Mouse (Mus musculus) embryonic facial prominence, embryonic 15.5 days (tissue): ENCODE results near the gene Acot4. TPM values are rescaled to one million over a fixed set of nuclear protein-coding genes. Genes with fewer than 3 reads are reported as not detected.
A peak's percentile ranks its signal among the peaks of the same experiment; 100 is the strongest.
"Not testable (repeated sequence)": the region's sequence is repeated elsewhere in the genome, so short reads cannot be mapped to it uniquely, and the experiment has no call there.

Experiments used
- ATAC-seq: fragments of 200-750 bp; cut with Nextera tagmentation; 2 replicates; pipeline ENCODE4 v1.8.0; 2017; ENCODE audit warnings: low read depth, moderate TSS enrichment; ENCODE audit not compliant: insufficient number of reproducible peaks, low FRiP score, low TSS enrichment
- H3K27ac ChIP-seq: fragments of 300-500 bp; sonication (generic); replicated peaks from 2 replicates; pipeline ENCODE4 v1.5.1; 2015; ENCODE audit warnings: mild to moderate bottlenecking, inconsistent platforms
- H3K27me3 ChIP-seq: fragments of 300-500 bp; sonication (generic); 2 replicates; pipeline ENCODE4 v1.6.1; 2015; ENCODE audit warnings: inconsistent platforms
- H3K36me3 ChIP-seq: fragments of 300-500 bp; sonication (generic); 2 replicates; pipeline ENCODE4 v1.6.1; 2015; ENCODE audit warnings: mild to moderate bottlenecking, inconsistent platforms
- H3K4me1 ChIP-seq: fragments of 300-500 bp; sonication (generic); 2 replicates; pipeline ENCODE4 v1.6.1; 2015; ENCODE audit warnings: inconsistent platforms
- H3K4me2 ChIP-seq: fragments of 300-500 bp; sonication (generic); replicated peaks from 2 replicates; pipeline ENCODE4 v1.6.1; 2015; ENCODE audit warnings: mild to moderate bottlenecking, inconsistent platforms
- H3K4me3 ChIP-seq: fragments of 300-500 bp; sonication (generic); replicated peaks from 2 replicates; pipeline ENCODE4 v1.5.1; 2015; ENCODE audit warnings: mild to moderate bottlenecking, inconsistent platforms
- H3K9ac ChIP-seq: fragments of 300-500 bp; sonication (generic); 2 replicates; pipeline ENCODE4 v1.6.1; 2015; ENCODE audit warnings: inconsistent platforms
- H3K9me3 ChIP-seq: fragments of 300-500 bp; sonication (generic); replicated peaks from 2 replicates; pipeline ENCODE4 v1.6.1; 2016; ENCODE audit warnings: inconsistent platforms
- WGBS: fragments of 180-500 bp; shearing (Covaris S2); methylation state at CpG from one replicate; pipeline ENCODE4 v1.1.7; 2015; 5-methylcytosine and 5-hydroxymethylcytosine counted together
- polyA plus RNA-seq: library from polyadenylated mRNA; unstranded; fragments of >200 nt; fragmentation: Nextera tagmentation; extraction: Ambion mirVana; gene quantifications from 2 replicates; pipeline ENCODE4 v1.2.1, GENCODE M21; 2015

Acot4 gene
- polyA plus RNA-seq, 1 experiment from 2014 or later: 0.25 TPM

DNA sequence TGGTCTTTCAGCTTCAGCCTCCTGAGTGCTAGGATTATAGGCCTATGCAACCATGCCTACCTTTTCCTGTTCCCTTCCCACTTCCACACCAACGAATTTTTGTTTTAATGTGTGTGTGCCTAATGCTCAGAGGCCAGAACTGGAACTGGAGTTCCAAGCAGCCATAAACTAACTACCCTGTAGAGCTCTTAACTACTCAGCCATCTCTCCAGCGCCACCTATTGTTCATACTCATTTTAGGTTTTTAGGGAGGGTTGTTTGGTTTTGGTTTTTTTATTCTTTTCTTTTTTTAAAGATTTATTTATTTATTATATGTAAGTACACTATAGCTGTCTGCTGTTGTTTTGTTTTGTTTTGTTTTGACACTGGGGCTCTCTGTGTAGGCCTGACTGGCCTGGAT, 22.8 kb downstream of the Acot4 start:
- H3K36me3 ChIP-seq: no peaks in the 10 kb centered on the region
- H3K27ac ChIP-seq: no peak overlapping the region
- 31% methylated on average over 2 of the region's 2 CpGs for WGBS
- no peaks in the 10 kb centered on the region for H3K9me3 ChIP-seq
- peaks cover 4% of the 10 kb centered on the region; the same call in 1 of the 2 replicates for H3K27me3 ChIP-seq
- ATAC-seq: no peak
- no peak overlapping the region for H3K4me2 ChIP-seq
- no peak overlapping the region for H3K4me3 ChIP-seq
- no peak overlapping the region for H3K9ac ChIP-seq
- H3K4me1 ChIP-seq: no peaks in the 10 kb centered on the region

DNA sequence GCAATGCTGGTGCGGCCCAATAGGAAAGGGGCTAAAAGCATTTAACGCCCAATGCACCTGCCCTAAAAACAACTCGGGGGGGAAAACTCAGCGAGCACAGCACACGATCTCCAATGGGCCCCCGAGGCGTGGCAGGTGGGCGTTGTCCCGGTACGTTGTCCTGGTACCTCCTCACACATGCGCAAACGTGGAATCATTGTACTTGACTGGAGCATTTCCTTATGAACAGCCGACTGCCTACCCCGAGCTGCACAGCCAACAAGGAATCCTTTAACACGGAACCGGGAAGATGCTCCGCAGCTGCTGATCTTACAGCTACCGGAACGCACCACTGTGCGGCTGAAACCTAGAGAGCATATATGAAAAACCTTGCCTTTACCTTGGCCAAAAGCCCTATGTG, 24.2 kb downstream of the Acot4 start:
- H3K4me1 ChIP-seq: no peaks in the 10 kb centered on the region
- ATAC-seq: no peak
- H3K27me3 ChIP-seq: peaks cover 4% of the 10 kb centered on the region; the same call in 1 of the 2 replicates
- no peak overlapping the region for H3K27ac ChIP-seq
- H3K36me3 ChIP-seq: no peaks in the 10 kb centered on the region
- H3K4me2 ChIP-seq: no peak overlapping the region
- H3K9me3 ChIP-seq: no peaks in the 10 kb centered on the region
- no peak overlapping the region for H3K4me3 ChIP-seq
- no peak overlapping the region for H3K9ac ChIP-seq
- 92% methylated on average over 20 of the region's 20 CpGs for WGBS

DNA sequence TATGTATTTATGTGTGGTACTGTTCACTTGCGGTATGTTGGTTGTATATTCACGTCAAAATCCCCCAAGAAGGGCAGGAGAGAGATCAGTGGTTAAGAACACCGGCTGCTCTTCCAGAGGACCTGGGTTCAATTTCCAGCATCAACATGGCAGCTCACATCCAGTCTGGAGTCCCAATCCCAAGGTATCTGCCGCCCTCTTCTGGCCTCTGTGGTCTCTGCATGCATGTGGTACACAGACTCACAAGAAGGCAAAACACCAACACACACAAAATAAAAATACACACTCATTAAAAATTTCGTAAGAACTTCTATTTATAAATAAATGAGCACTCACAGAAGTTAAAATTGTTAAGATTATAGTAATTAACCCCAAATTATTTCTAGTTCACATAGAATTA, 25.0 kb downstream of the Acot4 start:
- Histone ChIP-seq H3K4me1 (no peaks in the 10 kb centered on the region), H3K4me3 (no peak overlapping the region), H3K4me2 (no peak overlapping the region), H3K9me3 (no peaks in the 10 kb centered on the region), H3K27me3 (peaks cover 9% of the 10 kb centered on the region), H3K9ac (no peak overlapping the region), H3K27ac (no peak overlapping the region), H3K36me3 (no peaks in the 10 kb centered on the region)
- 69% methylated on average over 5 of the region's 5 CpGs for WGBS
- no peak for ATAC-seq

DNA sequence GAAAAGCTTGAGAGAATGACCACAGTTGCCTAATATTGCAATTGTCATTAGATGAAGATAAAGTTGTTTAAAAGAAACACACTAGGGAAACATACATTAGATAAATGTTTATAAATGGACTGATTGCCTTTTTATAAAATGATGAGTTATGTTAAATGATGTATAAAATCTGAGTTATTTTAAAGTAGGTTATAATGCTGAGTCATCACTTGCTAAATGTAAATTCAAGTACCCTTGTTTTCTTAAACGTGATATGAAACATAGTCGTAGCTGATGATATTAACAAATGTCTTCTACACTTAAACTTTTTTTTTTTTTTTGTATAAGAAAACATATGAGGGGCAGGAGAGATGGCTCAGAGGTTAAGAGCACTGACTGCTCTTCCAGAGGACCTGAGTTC, 25.7 kb downstream of the Acot4 start:
- 85% methylated on average over 2 of the region's 2 CpGs for WGBS
- no peaks in the 10 kb centered on the region for H3K4me1 ChIP-seq
- H3K9me3 ChIP-seq: no peaks in the 10 kb centered on the region
- no peak for ATAC-seq
- H3K4me2 ChIP-seq: no peak overlapping the region
- no peak overlapping the region for H3K27ac ChIP-seq
- no peak overlapping the region for H3K4me3 ChIP-seq
- peaks cover 15% of the 10 kb centered on the region for H3K27me3 ChIP-seq
- H3K36me3 ChIP-seq: no peaks in the 10 kb centered on the region
- H3K9ac ChIP-seq: no peak overlapping the region

DNA sequence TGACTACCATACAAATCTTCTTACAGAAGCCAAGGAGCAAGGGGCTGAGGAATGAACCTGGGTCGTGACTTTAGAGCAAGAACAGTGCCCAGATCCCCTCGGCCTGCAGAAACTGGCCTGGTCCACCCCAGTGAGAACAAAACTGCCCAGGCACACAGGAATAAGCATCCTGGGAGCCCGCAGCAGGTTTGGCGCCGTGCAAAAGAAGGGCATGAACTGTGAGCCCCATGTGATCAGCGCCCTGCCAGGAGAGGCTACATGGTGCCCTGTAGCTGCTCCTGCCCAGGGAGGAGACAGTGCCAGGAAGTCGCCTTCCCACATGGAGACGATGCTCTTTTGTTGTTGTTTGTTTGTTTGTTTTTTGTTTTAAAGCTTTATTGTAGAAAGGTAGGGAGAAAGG, 26.4 kb downstream of the Acot4 start:
- Histone ChIP-seq H3K4me1 (no peaks in the 10 kb centered on the region), H3K9ac (no peak overlapping the region), H3K27ac (no peak overlapping the region), H3K4me2 (no peak overlapping the region), H3K9me3 (no peaks in the 10 kb centered on the region), H3K27me3 (peaks cover 22% of the 10 kb centered on the region), H3K4me3 (no peak overlapping the region), H3K36me3 (no peaks in the 10 kb centered on the region)
- ATAC-seq: no peak
- WGBS: 71% methylated on average over 8 of the region's 8 CpGs

DNA sequence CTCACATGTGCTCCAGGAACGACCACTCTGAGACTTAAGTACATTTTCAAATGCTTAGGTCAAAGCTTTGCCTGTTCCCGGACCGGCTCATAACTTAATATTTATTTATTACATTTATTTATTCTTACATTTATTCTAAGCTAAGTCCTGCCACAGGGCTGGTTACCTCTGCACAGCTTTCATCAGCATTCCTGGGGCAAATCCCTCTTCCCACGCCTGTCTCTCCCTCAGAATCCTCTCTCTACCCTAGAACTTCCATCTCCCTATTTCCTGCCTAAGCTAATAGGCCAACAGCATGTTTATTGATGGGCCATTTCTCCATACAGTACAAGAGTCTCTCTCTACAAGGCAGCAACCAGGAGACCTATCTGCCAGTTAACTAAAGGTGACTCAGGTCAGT, 29.6 kb downstream of the Acot4 start:
- 73% methylated on average over 4 of the region's 4 CpGs for WGBS
- no peak overlapping the region for H3K4me2 ChIP-seq
- H3K4me3 ChIP-seq: no peak overlapping the region
- no peak overlapping the region for H3K9ac ChIP-seq
- no peak for ATAC-seq
- H3K36me3 ChIP-seq: no peaks in the 10 kb centered on the region
- peaks cover 31% of the 10 kb centered on the region for H3K27me3 ChIP-seq
- no peaks in the 10 kb centered on the region for H3K9me3 ChIP-seq
- H3K4me1 ChIP-seq: no peaks in the 10 kb centered on the region
- H3K27ac ChIP-seq: no peak overlapping the region

DNA sequence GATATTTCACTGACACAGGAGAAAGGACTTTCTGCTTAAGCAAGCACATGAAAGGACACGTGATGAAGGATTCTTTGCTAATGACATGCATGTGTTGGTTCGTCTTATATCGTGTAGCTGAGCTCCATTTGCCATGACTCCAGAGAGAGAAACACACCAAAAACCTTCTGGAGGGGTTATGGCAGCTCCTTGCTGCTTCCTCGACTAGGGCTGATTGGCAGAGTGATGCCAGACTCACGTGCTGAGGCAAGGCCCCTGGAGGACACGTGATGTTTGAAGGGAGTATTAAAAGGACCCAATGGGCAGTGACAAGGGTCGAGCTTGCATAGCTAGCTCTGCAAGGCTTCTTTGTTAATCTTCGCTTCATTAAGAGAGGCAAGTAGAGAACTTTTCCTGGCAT, 30.1 kb downstream of the Acot4 start:
- Histone ChIP-seq H3K4me2 (no peak overlapping the region), H3K4me3 (no peak overlapping the region), H3K9ac (no peak overlapping the region), H3K36me3 (no peaks in the 10 kb centered on the region), H3K4me1 (no peaks in the 10 kb centered on the region), H3K9me3 (no peaks in the 10 kb centered on the region), H3K27me3 (peaks cover 31% of the 10 kb centered on the region), H3K27ac (no peak overlapping the region)
- ATAC-seq: no peak
- WGBS: 46% methylated on average over 8 of the region's 8 CpGs

DNA sequence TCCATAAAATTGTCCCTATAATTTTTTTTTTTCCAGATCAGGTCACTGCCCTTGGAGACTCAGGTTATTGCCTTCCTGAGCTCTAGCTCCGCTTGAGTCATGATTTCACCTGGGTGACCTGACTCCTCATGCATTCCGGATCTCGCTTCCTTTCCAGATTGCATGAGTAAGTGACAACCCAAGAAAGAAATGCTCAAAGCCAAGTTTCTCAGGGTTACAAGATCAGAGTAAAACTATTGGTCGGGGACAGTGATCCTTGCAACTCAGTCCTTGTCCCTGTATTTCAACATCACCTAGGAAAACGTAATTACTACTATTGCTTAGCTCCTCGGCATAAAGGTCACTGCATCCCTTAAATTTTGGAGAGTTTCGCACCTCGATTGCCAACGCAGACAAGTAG, 30.8 kb downstream of the Acot4 start, which contains the start of gene Acot5:
Gene Acot5, plus strand, starts transcription at position 340 of the 400 bp plus-strand sequence.
- no peak for ATAC-seq
- Histone ChIP-seq H3K36me3 (no peaks in the 10 kb centered on the region), H3K4me3 (peak within 1 kb of the TSS; percentile 40), H3K9me3 (no peaks in the 10 kb centered on the region), H3K4me1 (no peaks in the 10 kb centered on the region), H3K4me2 (peak within 1 kb of the TSS; percentile 70), H3K9ac (no peak within 1 kb of the TSS), H3K27me3 (peaks cover 31% of the 10 kb centered on the region), H3K27ac (no peak within 1 kb of the TSS)
- 54% methylated on average over 9 of the region's 9 CpGs for WGBS

DNA sequence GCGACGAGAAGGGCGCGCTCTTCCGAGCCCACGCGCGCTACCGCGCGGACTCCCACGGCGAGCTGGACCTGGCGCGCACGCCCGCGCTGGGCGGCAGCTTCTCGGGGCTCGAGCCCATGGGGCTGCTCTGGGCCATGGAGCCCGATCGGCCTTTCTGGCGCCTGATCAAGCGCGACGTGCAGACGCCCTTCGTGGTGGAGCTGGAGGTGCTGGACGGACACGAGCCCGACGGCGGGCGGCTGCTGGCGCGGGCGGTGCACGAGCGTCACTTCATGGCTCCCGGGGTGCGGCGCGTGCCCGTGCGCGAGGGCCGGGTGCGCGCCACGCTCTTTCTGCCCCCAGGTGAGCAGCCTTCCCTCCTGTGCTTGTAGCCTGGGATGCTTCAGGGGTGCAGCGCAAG, 31.4 kb downstream of the Acot4 start:
- not testable (repeated sequence) for ATAC-seq, H3K9ac ChIP-seq, H3K36me3 ChIP-seq, H3K9me3 ChIP-seq, H3K27ac ChIP-seq, H3K4me1 ChIP-seq
- peak overlapping the region; percentile 70 for H3K4me2 ChIP-seq
- H3K27me3 ChIP-seq: peaks cover 28% of the 10 kb centered on the region
- under 1% methylated on average over 50 of the region's 52 CpGs for WGBS
- H3K4me3 ChIP-seq: peak overlapping the region; percentile 40

DNA sequence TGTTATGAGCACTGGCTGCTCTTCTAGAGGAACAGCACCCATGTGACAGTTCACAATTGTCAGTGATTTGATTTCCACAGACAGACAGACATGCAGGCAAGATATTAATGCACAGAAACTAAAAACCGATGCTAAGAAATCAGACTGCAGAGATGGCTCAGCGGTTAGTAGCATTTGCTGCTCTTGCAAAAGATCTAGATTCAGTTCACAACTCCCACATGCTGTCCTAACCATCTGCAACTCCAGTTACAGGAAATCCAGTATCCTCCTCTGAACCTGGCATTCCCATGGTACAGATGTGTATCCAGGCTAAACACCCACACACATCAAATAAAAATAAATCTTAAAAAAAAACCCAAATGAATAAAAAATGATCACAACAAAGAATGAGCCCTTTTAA, 33.5 kb downstream of the Acot4 start:
- Histone ChIP-seq H3K36me3 (no peaks in the 10 kb centered on the region), H3K27ac (no peak overlapping the region), H3K4me3 (no peak overlapping the region), H3K4me1 (no peaks in the 10 kb centered on the region), H3K27me3 (peaks cover 27% of the 10 kb centered on the region), H3K9me3 (no peaks in the 10 kb centered on the region), H3K4me2 (no peak overlapping the region), H3K9ac (no peak overlapping the region)
- ATAC-seq: no peak
- 84% methylated on average over 2 of the region's 2 CpGs for WGBS

DNA sequence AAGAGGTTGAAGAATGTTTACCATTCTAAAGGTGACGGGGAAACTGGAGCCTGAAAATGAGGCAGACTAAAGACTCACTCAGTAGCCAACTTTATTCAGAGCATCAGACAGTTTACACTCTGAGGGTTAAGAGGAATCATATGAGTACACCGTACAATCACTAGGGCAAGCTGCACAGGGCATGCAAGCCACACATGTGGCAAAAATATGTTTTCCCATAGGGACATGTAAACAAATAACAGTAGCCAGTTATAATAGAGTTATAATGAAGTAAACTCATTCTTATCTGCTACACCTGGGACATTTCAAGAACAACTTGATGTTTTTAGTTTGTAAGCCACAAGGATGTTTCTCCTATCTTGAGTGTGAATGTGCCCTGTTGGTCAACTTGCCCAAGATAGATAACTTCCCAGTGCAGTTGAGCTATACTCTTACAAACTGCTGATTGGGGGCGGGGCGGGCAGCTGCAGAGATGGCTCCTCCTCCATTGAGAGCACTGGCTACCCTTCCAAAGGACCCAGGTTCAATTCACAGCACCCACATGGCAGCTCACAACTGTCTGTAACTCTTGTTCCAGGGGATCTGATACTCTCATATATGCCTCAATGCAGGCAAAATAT, 39.3 kb downstream of the Acot4 start:
- H3K4me2 ChIP-seq: no peak overlapping the region
- no peak overlapping the region for H3K9ac ChIP-seq
- H3K4me3 ChIP-seq: no peak overlapping the region
- H3K36me3 ChIP-seq: no peaks in the 10 kb centered on the region
- H3K4me1 ChIP-seq: no peaks in the 10 kb centered on the region
- no peaks in the 10 kb centered on the region for H3K9me3 ChIP-seq
- 73% methylated on average over 4 of the region's 4 CpGs for WGBS
- H3K27me3 ChIP-seq: no peaks in the 10 kb centered on the region
- H3K27ac ChIP-seq: no peak overlapping the region
- no peak for ATAC-seq

DNA sequence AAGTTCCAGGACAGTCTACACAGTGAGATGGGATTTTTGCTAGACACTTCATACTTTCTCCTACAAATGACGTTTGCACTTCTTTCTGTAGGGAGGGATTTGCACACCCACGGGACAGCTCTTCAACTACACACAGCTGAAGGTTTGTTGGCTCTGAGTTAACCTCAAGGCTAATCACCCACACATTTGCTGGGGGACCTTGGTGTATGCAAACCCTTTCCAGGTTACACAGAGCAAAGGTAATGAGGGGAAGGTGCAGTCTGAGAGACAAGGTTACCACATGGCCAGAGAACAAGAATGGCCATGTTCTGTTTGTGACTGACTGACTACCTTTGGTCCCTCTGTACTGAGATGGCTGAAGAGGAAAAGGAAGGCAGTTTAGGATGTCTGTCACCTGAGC, 45.7 kb downstream of the Acot4 start:
- no peak for ATAC-seq
- Histone ChIP-seq H3K9me3 (no peaks in the 10 kb centered on the region), H3K9ac (no peak overlapping the region), H3K4me2 (no peak overlapping the region), H3K4me1 (no peaks in the 10 kb centered on the region), H3K4me3 (no peak overlapping the region), H3K27ac (no peak overlapping the region), H3K36me3 (no peaks in the 10 kb centered on the region), H3K27me3 (no peaks in the 10 kb centered on the region)
- 76% methylated on average over 2 of the region's 2 CpGs for WGBS
